Mouse (Mus musculus) stomach, embryonic 16.5 days (tissue): ENCODE results near the gene Lama4. TPM values are rescaled to one million over a fixed set of nuclear protein-coding genes. Genes with fewer than 3 reads are reported as not detected.

Experiments used
- ATAC-seq: fragments of 200-750 bp; cut with Nextera tagmentation; 2 replicates; pipeline ENCODE4 v1.8.0; 2017; ENCODE audit warnings: moderate number of reproducible peaks, moderate TSS enrichment; ENCODE audit not compliant: insufficient read depth, low FRiP score
- H3K27ac ChIP-seq: fragments of 300-500 bp; sonication (generic); 2 replicates; pipeline ENCODE4 v1.5.1; 2014; ENCODE audit warnings: low read length
- H3K27me3 ChIP-seq: fragments of 300-500 bp; sonication (generic); 2 replicates; pipeline ENCODE4 v1.6.1; 2014; ENCODE audit warnings: low read length, control low read depth, mixed read lengths; ENCODE audit not compliant: control insufficient read depth, insufficient read depth
- H3K36me3 ChIP-seq: fragments of 300-500 bp; sonication (generic); 2 replicates; pipeline ENCODE4 v1.6.1; 2014; ENCODE audit warnings: low read length; ENCODE audit not compliant: control insufficient read depth, insufficient read depth
- H3K4me1 ChIP-seq: fragments of 300-500 bp; sonication (generic); 2 replicates; pipeline ENCODE4 v1.6.1; 2014; ENCODE audit warnings: low read length, control low read depth, mixed read lengths; ENCODE audit not compliant: control insufficient read depth, insufficient read depth
- H3K4me2 ChIP-seq: fragments of 300-500 bp; sonication (generic); 2 replicates; pipeline ENCODE4 v1.6.1; 2014; ENCODE audit warnings: low read depth, low read length, mixed read lengths
- H3K4me3 ChIP-seq: fragments of 300-500 bp; sonication (generic); replicated peaks from 2 replicates; pipeline ENCODE4 v1.5.1; 2014; ENCODE audit warnings: mild to moderate bottlenecking, low read length
- H3K9ac ChIP-seq: fragments of 300-500 bp; sonication (generic); 2 replicates; pipeline ENCODE4 v1.6.1; 2014; ENCODE audit warnings: low read length
- H3K9me3 ChIP-seq: fragments of 300-500 bp; sonication (generic); replicated peaks from 2 replicates; pipeline ENCODE4 v1.6.1; 2016; ENCODE audit warnings: low read length, control low read depth; ENCODE audit not compliant: control insufficient read depth
- WGBS: fragments of 180-500 bp; shearing (Covaris S2); extraction: QIAGEN DNeasy Blood & Tissue Kit; methylation state at CpG from one replicate; pipeline ENCODE4 v1.1.7; 2014; 5-methylcytosine and 5-hydroxymethylcytosine counted together
- polyA plus RNA-seq: library from polyadenylated mRNA; unstranded; fragments of >200 nt; fragmentation: Nextera tagmentation; extraction: Ambion mirVana; gene quantifications from 2 replicates; pipeline ENCODE4 v1.2.1, GENCODE M21; 2015

Gene Lama4
- polyA plus RNA-seq, 1 experiment from 2014 or later, result 75.1 TPM

DNA sequence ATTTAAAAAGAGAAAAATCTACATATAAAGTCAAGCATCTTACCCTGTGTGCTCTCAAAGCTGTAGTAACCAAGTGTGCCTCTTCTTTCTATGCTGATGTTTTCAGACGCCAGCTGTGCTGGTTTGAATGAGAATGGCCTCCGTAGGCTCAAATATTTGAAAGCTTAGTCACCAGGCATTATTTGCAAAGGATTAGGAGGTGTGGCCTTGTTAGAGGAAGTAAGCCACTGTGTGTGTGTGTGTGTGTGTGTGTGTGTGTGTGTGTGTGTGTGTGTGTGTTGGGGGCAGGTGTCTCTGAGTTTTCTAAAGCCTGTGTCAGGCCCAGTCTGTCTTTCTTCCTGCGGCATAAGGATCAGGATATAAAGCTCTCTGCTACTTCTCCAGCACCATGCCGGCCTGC, 141.6 kb downstream of the Lama4 start:
- no peaks in the 10 kb centered on the region for H3K4me1 ChIP-seq
- H3K27ac ChIP-seq, result no peak overlapping the region
- ATAC-seq, result no peak
- H3K9ac ChIP-seq, result no peak overlapping the region
- peaks cover 5% of the 10 kb centered on the region; the same call in 1 of the 2 replicates for H3K36me3 ChIP-seq
- H3K4me2 ChIP-seq, result no peak overlapping the region
- WGBS, result 50% methylated on average over 4 of the region's 4 CpGs
- no peaks in the 10 kb centered on the region for H3K27me3 ChIP-seq
- H3K4me3 ChIP-seq, result no peak overlapping the region
- no peaks in the 10 kb centered on the region for H3K9me3 ChIP-seq

DNA sequence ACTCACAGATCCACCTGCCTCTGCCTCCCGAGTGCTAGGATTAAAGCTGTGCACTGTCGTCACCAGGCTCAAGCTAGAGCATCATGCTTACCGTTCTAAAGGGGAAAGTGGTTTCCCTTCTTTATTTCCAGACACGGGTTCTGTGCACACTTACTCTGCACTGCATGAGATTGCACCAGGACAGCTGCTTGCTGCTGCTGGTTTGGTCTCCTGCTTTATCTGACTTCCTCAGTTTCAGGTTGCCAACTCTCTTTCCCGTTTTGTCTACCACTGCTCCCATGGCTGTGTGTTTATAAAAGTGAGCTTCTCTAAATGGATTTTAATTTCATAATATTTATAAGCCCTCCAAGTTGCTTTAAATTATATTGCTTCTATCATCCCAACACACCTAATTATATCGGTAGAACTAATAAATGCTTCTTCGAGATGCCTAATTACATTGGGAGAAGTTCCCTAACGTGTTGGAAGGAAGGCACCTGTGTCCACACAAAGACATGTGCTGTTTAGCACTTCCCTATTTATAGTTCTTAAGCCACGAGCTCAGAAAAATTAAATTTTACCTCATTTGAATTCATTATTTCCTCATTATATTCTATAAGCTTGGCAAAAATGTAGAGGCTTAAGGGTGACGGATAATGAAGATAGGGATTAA, 143.6 kb downstream of the Lama4 start:
- H3K36me3 ChIP-seq, result peaks cover 5% of the 10 kb centered on the region; the same call in 1 of the 2 replicates
- ATAC-seq, result no peak

DNA sequence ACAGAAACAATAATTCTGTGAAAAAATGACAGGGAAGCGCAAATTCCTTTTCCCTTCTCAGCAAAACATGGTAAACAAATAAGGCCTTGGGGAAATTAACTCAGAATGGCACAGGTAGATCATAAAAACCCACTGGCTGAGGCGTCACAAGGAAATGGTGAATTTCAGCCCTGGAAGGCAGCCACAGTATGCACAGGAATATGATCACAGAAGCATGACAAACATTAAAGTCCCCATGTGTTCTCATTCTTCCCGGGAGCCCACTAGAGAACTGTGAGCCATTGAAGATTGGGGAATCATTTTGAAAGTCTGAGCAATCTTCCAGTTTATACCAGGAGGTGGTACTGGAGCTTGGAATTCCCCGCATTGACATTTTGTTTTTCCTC, 144.2 kb downstream of the Lama4 start:
- Histone ChIP-seq H3K27me3 (no peaks in the 10 kb centered on the region), H3K4me1 (no peaks in the 10 kb centered on the region), H3K9me3 (no peaks in the 10 kb centered on the region), H3K36me3 (peaks cover 5% of the 10 kb centered on the region; the same call in 1 of the 2 replicates), H3K4me3 (no peak overlapping the region), H3K9ac (no peak overlapping the region), H3K27ac (no peak overlapping the region), H3K4me2 (no peak overlapping the region)
- no peak for ATAC-seq
- 52% methylated on average over 4 of the region's 4 CpGs for WGBS

More for the DNA sequence above, 143.6 kb downstream of the Lama4 start:
- H3K27me3 ChIP-seq, result no peaks in the 10 kb centered on the region
- H3K9ac ChIP-seq, result no peak overlapping the region
- H3K4me2 ChIP-seq, result no peak overlapping the region
- no peak overlapping the region for H3K4me3 ChIP-seq
- no peaks in the 10 kb centered on the region for H3K4me1 ChIP-seq
- H3K9me3 ChIP-seq, result no peaks in the 10 kb centered on the region
- WGBS, result 61% methylated on average over 10 of the region's 10 CpGs
- no peak overlapping the region for H3K27ac ChIP-seq

DNA sequence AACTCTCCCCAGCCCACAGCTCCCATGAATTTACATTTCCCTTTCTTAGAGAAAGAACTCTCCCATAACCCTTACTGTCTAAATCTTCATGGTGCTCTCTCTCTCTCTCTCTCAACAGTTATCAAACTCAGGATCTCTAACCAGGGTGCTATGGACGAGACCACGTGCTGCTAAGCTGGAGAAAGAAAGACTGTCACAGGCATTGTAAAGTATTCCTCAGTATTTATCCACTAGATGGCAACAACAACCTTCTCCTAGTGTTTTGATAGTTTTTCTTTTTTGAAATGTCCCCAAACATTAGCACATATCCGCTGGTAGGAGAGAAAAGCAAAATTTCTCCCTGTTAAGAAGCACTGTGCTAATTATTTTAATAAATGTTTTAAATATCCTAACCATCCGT, 156.1 kb downstream of the Lama4 start:
- Histone ChIP-seq H3K9me3 (no peaks in the 10 kb centered on the region), H3K4me3 (no peak overlapping the region), H3K36me3 (no peaks in the 10 kb centered on the region), H3K27ac (no peak overlapping the region), H3K27me3 (no peaks in the 10 kb centered on the region), H3K9ac (no peak overlapping the region), H3K4me2 (no peak overlapping the region), H3K4me1 (no peaks in the 10 kb centered on the region)
- ATAC-seq, result no peak
- WGBS, result 35% methylated on average over 4 of the region's 4 CpGs

DNA sequence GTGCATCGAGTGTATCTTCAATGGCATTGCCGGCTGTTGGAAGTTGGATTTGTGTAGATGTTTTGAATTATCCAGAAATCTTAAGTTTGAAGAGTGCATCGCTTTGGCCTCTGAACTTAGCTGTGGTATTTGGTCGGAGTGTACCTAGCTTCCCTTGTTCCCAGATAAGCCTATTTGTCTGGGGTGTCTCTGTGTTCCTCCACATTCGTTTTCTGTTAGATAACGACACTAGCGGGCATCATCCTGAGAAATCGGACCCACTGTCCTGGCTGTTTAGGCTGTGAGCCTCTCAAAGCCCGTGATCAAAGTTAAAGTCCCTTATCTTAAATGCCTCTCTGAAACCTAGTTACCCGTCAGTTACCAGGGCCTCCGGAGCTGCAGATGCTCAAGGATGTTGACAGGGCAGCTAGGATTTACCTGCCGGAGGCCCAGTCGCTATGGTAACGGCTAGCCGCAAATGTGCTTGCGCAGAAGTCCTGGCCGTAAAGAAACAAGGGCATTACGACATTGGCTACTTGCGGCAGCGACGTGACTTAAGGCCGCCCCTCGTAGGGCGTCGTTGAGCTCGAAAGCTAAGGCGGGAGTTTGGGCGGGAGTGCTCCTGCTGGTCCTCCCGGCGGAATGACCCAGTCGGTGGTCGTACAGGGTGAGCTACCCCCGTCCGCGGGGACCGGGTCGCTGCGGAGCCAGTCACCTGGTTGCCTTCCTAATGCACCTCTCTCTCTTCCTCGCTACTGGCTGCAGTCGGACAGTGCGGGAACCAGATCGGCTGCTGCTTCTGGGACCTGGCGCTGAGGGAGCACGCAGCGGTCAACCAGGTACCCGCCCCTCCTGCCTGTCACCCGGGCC, 168.4 kb downstream of the Lama4 start, which contains the start of the genes Fam229b and Tube1:
TSS of gene Fam229b (minus strand) at position 453 of the 849 bp plus-strand sequence.
TSS of gene Tube1 (plus strand) at position 515 of the 849 bp plus-strand sequence.
- no peaks in the 10 kb centered on the region for H3K9me3 ChIP-seq
- peak within 1 kb of the TSS; percentile 88 for H3K4me2 ChIP-seq
- peaks cover 3% of the 10 kb centered on the region; the same call in 1 of the 2 replicates for H3K4me1 ChIP-seq
- ATAC-seq, result peak; percentile 95
- H3K27ac ChIP-seq, result peak within 1 kb of the TSS; percentile 27; the same call in 1 of the 2 replicates
- peaks cover 3% of the 10 kb centered on the region; the same call in 1 of the 2 replicates for H3K36me3 ChIP-seq
- 4% methylated on average over 47 of the region's 47 CpGs for WGBS
- H3K9ac ChIP-seq, result peak within 1 kb of the TSS; percentile 83
- H3K27me3 ChIP-seq, result no peaks in the 10 kb centered on the region
- peak within 1 kb of the TSS; percentile 82 for H3K4me3 ChIP-seq

DNA sequence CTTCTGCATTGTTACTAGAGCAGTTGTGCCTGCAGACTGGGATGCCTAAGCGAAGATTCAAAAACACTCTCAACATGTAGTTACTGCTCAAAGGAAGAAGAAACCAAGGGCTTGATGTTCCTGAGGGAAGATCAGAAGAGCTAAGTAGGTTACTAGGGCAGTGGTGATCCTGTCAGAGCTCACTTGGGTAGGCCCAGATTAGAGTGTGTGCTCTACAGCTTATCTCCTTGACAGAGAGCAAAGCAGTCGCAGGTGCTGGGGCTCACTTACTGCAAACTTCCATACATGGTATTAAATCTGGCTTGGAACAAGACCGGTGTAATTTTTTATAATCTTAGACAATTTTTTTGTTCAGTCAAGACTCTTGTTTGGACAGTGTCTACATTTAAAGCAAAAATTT, 172.5 kb downstream of the Lama4 start:
- Histone ChIP-seq H3K9me3 (no peaks in the 10 kb centered on the region), H3K9ac (no peak overlapping the region), H3K4me3 (no peak overlapping the region), H3K36me3 (peaks cover 3% of the 10 kb centered on the region; the same call in 1 of the 2 replicates), H3K4me1 (peaks cover 3% of the 10 kb centered on the region; the same call in 1 of the 2 replicates), H3K4me2 (no peak overlapping the region), H3K27me3 (no peaks in the 10 kb centered on the region), H3K27ac (no peak overlapping the region)
- no peak for ATAC-seq
- 77% methylated on average over 3 of the region's 3 CpGs for WGBS

DNA sequence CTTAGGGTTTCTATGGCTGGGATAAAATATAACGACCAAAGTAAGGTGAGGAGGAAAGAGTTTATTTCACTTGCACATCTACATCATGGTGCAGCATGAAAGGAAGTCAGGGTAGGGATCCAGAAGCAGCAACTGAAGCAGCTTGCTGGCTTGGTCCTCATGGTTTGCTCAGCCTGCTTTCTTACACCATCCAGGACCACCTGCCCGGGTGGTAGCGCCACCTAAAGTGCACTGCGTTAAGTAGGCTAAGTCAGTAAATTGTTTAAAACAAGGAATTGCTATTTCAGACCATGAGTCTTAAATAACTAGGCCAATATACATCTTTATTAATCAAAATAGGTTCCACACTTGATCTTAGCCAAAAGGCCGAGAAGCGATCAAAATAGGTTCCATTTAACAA, 173.4 kb downstream of the Lama4 start:
- ATAC-seq, result no peak
- H3K36me3 ChIP-seq, result peaks cover 3% of the 10 kb centered on the region; the same call in 1 of the 2 replicates
- no peaks in the 10 kb centered on the region for H3K9me3 ChIP-seq
- H3K4me3 ChIP-seq, result no peak overlapping the region
- H3K27ac ChIP-seq, result no peak overlapping the region
- H3K4me1 ChIP-seq, result peaks cover 3% of the 10 kb centered on the region; the same call in 1 of the 2 replicates
- 80% methylated on average over 6 of the region's 6 CpGs for WGBS
- no peak overlapping the region for H3K9ac ChIP-seq
- no peaks in the 10 kb centered on the region for H3K27me3 ChIP-seq
- H3K4me2 ChIP-seq, result no peak overlapping the region

DNA sequence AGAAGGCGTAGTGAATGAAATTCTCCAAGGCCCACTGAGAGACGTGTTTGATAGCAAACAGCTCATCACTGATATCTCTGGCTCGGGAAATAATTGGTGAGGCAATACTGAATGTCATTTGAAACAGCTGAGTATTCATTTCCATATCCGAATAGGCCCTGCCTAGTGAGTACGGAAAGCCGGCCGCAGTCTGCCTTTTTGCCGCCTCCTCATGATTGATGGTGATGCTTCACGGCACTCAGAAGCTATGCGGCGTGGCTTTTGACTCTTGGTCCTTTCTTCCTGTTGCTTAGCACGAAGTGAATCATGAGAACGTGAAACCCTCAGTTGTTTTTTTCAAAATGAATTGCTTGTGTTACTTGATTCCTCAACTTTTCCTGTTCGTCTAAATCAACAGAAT, 175.5 kb downstream of the Lama4 start:
- Histone ChIP-seq H3K4me2 (no peak overlapping the region), H3K9me3 (no peaks in the 10 kb centered on the region), H3K4me1 (no peaks in the 10 kb centered on the region), H3K9ac (no peak overlapping the region), H3K27ac (no peak overlapping the region), H3K36me3 (peaks cover 3% of the 10 kb centered on the region; the same call in 1 of the 2 replicates), H3K4me3 (no peak overlapping the region), H3K27me3 (no peaks in the 10 kb centered on the region)
- WGBS, result 63% methylated on average over 14 of the region's 14 CpGs
- ATAC-seq, result no peak

DNA sequence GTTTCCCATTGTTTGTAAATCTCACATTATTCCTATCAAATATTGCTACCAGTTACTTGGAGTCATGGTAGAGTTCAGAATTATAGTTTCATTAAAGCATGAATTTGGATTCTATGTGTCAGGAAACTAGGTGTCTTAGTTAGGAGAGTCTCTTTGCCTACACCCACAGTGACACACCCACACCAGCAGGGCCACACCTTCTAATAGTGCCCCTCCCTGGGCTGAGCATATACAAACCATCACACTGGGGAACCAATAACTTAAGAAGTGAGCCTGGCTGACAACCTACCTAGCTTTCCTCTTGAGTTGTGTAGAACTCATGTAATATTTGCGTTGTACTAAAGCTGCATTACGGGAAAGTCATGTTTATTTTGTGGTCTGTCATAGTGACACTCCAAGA, 176.1 kb downstream of the Lama4 start:
- Histone ChIP-seq H3K27ac (no peak overlapping the region), H3K36me3 (peaks cover 3% of the 10 kb centered on the region; the same call in 1 of the 2 replicates), H3K9me3 (no peaks in the 10 kb centered on the region), H3K4me3 (no peak overlapping the region), H3K4me1 (no peaks in the 10 kb centered on the region), H3K4me2 (no peak overlapping the region), H3K27me3 (no peaks in the 10 kb centered on the region), H3K9ac (no peak overlapping the region)
- WGBS, result 84% methylated on average over 2 of the region's 2 CpGs
- ATAC-seq, result no peak
